Mouse (Mus musculus): ENCODE results near the gene Khdc1b. TPM values are rescaled to one million over a fixed set of nuclear protein-coding genes. Genes with fewer than 3 reads are reported as not detected.
A peak's percentile ranks its signal among the peaks of the same experiment; 100 is the strongest.
"Not testable (repeated sequence)": the region's sequence is repeated elsewhere in the genome, so short reads cannot be mapped to it uniquely, and the experiment has no call there.

Gene Khdc1b
- not detected for total RNA-seq (2021)
- long read RNA-seq, experiment 1: 0 reads
- long read RNA-seq, experiment 2: 0 reads

- DNase-seq (ENCODE audit: low spot score in 2 of 2): no peak
These were observed at the start of gene Khdc1b for GRCm38 (mm10) chr1:21383256-21383655. Gene Khdc1b (plus strand): TSS chr1:21383556.

- DNase-seq (ENCODE audit: low spot score in 2 of 2): no peak
These were observed 47.5 kb upstream of the Khdc1b start for GRCm38 (mm10) chr1:21335836-21336235.

- DNase-seq (ENCODE audit: low spot score in 2 of 2): no peak
These were observed 42.6 kb upstream of the Khdc1b start for GRCm38 (mm10) chr1:21340745-21341144.

- DNase-seq (ENCODE audit: low spot score in 2 of 2): peak in 1 of 2 experiments; percentile 22
These were observed 39.1 kb upstream of the Khdc1b start for GRCm38 (mm10) chr1:21344253-21344652.

- not testable (repeated sequence) for DNase-seq (ENCODE audit: low spot score in 2 of 2)
These were observed 38.6 kb upstream of the Khdc1b start for GRCm38 (mm10) chr1:21344752-21345151.

GRCm38 (mm10) chr1:21349341-21349740 lies 34.0 kb upstream of the Khdc1b start, which contains the start of gene Khdc1a:
Gene Khdc1a (plus strand): TSS chr1:21349641.
- DNase-seq (ENCODE audit: low spot score in 2 of 2): no peak

GRCm38 (mm10) chr1:21368031-21368430 lies 15.3 kb upstream of the Khdc1b start, which contains the start of gene Khdc1c:
Gene Khdc1c (plus strand): TSS chr1:21368331.
- DNase-seq (ENCODE audit: low spot score in 2 of 2): not testable (repeated sequence)

GRCm38 (mm10) chr1:21391138-21391671 lies 7.8 kb downstream of the Khdc1b start:
- no peak for DNase-seq (ENCODE audit: low spot score in 2 of 2)

- no peak for DNase-seq (ENCODE audit: low spot score in 2 of 2)
These were observed 19.4 kb downstream of the Khdc1b start for GRCm38 (mm10) chr1:21402804-21403203.

- DNase-seq (ENCODE audit: low spot score in 2 of 2): no peak
These were observed 23.9 kb downstream of the Khdc1b start for GRCm38 (mm10) chr1:21407266-21407665.

- DNase-seq (ENCODE audit: low spot score in 2 of 2): peak in 1 of 2 experiments; percentile 35
These were observed 28.2 kb downstream of the Khdc1b start for GRCm38 (mm10) chr1:21411331-21412196.

- no peak for DNase-seq (ENCODE audit: low spot score in 2 of 2)
These were observed 28.8 kb downstream of the Khdc1b start for GRCm38 (mm10) chr1:21412197-21412555.

GRCm38 (mm10) chr1:21419370-21419769 lies 36.0 kb downstream of the Khdc1b start:
- no peak for DNase-seq (ENCODE audit: low spot score in 2 of 2)

GRCm38 (mm10) chr1:21425654-21426053 lies 42.3 kb downstream of the Khdc1b start:
- DNase-seq (ENCODE audit: low spot score in 2 of 2): no peak

GRCm38 (mm10) chr1:21428079-21428478 lies 44.7 kb downstream of the Khdc1b start:
- DNase-seq (ENCODE audit: low spot score in 2 of 2): no peak

GRCm38 (mm10) chr1:21431666-21432065 lies 48.3 kb downstream of the Khdc1b start:
- no peak for DNase-seq (ENCODE audit: low spot score in 2 of 2)

- no peak for DNase-seq (ENCODE audit: low spot score in 2 of 2)
These were observed 51.5 kb downstream of the Khdc1b start for GRCm38 (mm10) chr1:21434853-21435252.

Other genes with a start within 250 kb of the Khdc1b start
- 1 to 10 TPM; 2.1 to 2.6 TPM for gene Tmem14a, start 165.0 kb upstream of the Khdc1b start, total RNA-seq (2021)
- 1 to 10 TPM in 1 of 2 experiments, not detected in 1; 1.0 TPM for gene Gsta3, start 143.0 kb upstream of the Khdc1b start, total RNA-seq (2021)
- gene Khdc1a, start 33.9 kb upstream of the Khdc1b start, total RNA-seq (2021): not detected
- not detected for gene Khdc1c, start 15.2 kb upstream of the Khdc1b start, total RNA-seq (2021)